Mouse (Mus musculus) forebrain, embryonic 14.5 days (tissue): ENCODE data around the gene Dpf3. TPM values are rescaled to one million over a fixed set of nuclear protein-coding genes. Genes with fewer than 3 reads are reported as not detected.

Source experiments
- ATAC-seq: fragments of 200-750 bp; cut with Nextera tagmentation; 2 replicates; pipeline ENCODE4 v1.8.0; 2017; ENCODE audit warnings: mild to moderate bottlenecking, moderate library complexity
- DNase-seq: peaks from one replicate; pipeline ENCODE4 v3.0.0-alpha.2; 2015; ENCODE audit warnings: low spot score
- H3K27ac ChIP-seq: fragments of 300-500 bp; sonication (generic); 2 replicates; pipeline ENCODE4 v1.5.1; 2014; ENCODE audit warnings: low read depth, mild to moderate bottlenecking, control low read depth, low read length, moderate library complexity
- H3K27me3 ChIP-seq: fragments of 300-500 bp; sonication (generic); replicated peaks from 2 replicates; pipeline ENCODE4 v1.6.1; 2014; ENCODE audit warnings: low read length, control low read depth, mixed read lengths; ENCODE audit not compliant: control insufficient read depth, insufficient read depth
- H3K36me3 ChIP-seq: fragments of 300-500 bp; sonication (generic); 2 replicates; pipeline ENCODE4 v1.6.1; 2014; ENCODE audit warnings: low read length, control low read depth; ENCODE audit not compliant: control insufficient read depth, insufficient read depth
- H3K4me1 ChIP-seq: fragments of 300-500 bp; sonication (generic); 2 replicates; pipeline ENCODE4 v1.6.1; 2014; ENCODE audit warnings: antibody characterized with exemption, low read length, control low read depth; ENCODE audit not compliant: control insufficient read depth, insufficient read depth
- H3K4me2 ChIP-seq: fragments of 300-500 bp; sonication (generic); 2 replicates; pipeline ENCODE4 v1.6.1; 2014; ENCODE audit warnings: mild to moderate bottlenecking, control low read depth, low read length
- H3K4me3 ChIP-seq: fragments of 300-500 bp; sonication (generic); 2 replicates; pipeline ENCODE4 v1.5.1; 2014; ENCODE audit warnings: low read depth, low read length, control low read depth
- H3K9ac ChIP-seq: fragments of 300-500 bp; sonication (generic); 2 replicates; pipeline ENCODE4 v1.6.1; 2014; ENCODE audit warnings: mild to moderate bottlenecking, low read length, control low read depth, moderate library complexity
- H3K9me3 ChIP-seq: fragments of 300-500 bp; sonication (generic); replicated peaks from 2 replicates; pipeline ENCODE4 v1.6.1; 2016; ENCODE audit warnings: low read length, control low read depth, mixed read lengths; ENCODE audit not compliant: control insufficient read depth
- WGBS: fragments of 180-500 bp; shearing (Covaris S2); extraction: QIAGEN DNeasy Blood & Tissue Kit; methylation state at CpG from one replicate; pipeline ENCODE4 v1.1.7; 2014; 5-methylcytosine and 5-hydroxymethylcytosine counted together
- polyA plus RNA-seq: library from polyadenylated mRNA; unstranded; fragments of >200 nt; fragmentation: Nextera tagmentation; extraction: Ambion mirVana; gene quantifications from 2 replicates; pipeline ENCODE4 v1.2.1, GENCODE M21; 2014

Gene Dpf3
- polyA plus RNA-seq, 1 experiment from 2014 or later, result 7.8 TPM

GRCm38 (mm10) chr12:83524329-83524728 lies 36.8 kb upstream of the Dpf3 start:
- H3K4me1 ChIP-seq, result peaks cover 10% of the 10 kb centered on the region
- peaks cover 10% of the 10 kb centered on the region for H3K36me3 ChIP-seq
- H3K9ac ChIP-seq, result no peak overlapping the region
- WGBS, result 84% methylated on average over 5 of the region's 5 CpGs
- no peaks in the 10 kb centered on the region for H3K27me3 ChIP-seq
- no peaks in the 10 kb centered on the region for H3K9me3 ChIP-seq
- H3K4me2 ChIP-seq, result no peak overlapping the region
- no peak for ATAC-seq
- DNase-seq, result no peak
- no peak overlapping the region for H3K27ac ChIP-seq
- H3K4me3 ChIP-seq, result no peak overlapping the region

GRCm38 (mm10) chr12:83523892-83524291 lies 36.4 kb upstream of the Dpf3 start:
- H3K9me3 ChIP-seq, result no peaks in the 10 kb centered on the region
- no peak overlapping the region for H3K4me2 ChIP-seq
- no peaks in the 10 kb centered on the region for H3K27me3 ChIP-seq
- H3K27ac ChIP-seq, result no peak overlapping the region
- ATAC-seq, result no peak
- 73% methylated on average over 4 of the region's 4 CpGs for WGBS
- peaks cover 10% of the 10 kb centered on the region for H3K4me1 ChIP-seq
- peaks cover 10% of the 10 kb centered on the region for H3K36me3 ChIP-seq
- H3K4me3 ChIP-seq, result no peak overlapping the region
- H3K9ac ChIP-seq, result no peak overlapping the region
- DNase-seq, result no peak

- WGBS, result 87% methylated on average over 6 of the region's 6 CpGs
- no peaks in the 10 kb centered on the region for H3K9me3 ChIP-seq
- H3K4me3 ChIP-seq, result no peak overlapping the region
- no peak for ATAC-seq
- H3K4me1 ChIP-seq, result peaks cover 10% of the 10 kb centered on the region
- no peaks in the 10 kb centered on the region for H3K27me3 ChIP-seq
- H3K27ac ChIP-seq, result no peak overlapping the region
- DNase-seq, result no peak
- H3K4me2 ChIP-seq, result no peak overlapping the region
- peaks cover 10% of the 10 kb centered on the region for H3K36me3 ChIP-seq
- no peak overlapping the region for H3K9ac ChIP-seq
Observed at GRCm38 (mm10) chr12:83523056-83523455, 35.5 kb upstream of the Dpf3 start.

- Histone ChIP-seq H3K27me3 (no peaks in the 10 kb centered on the region), H3K4me3 (peak overlapping the region; percentile 65), H3K27ac (no peak overlapping the region), H3K36me3 (no peaks in the 10 kb centered on the region; the same call in 1 of the 2 replicates), H3K4me2 (peak overlapping the region; percentile 73), H3K4me1 (peaks cover 10% of the 10 kb centered on the region), H3K9ac (peak overlapping the region; percentile 75), H3K9me3 (no peaks in the 10 kb centered on the region)
- 47% methylated on average over 8 of the region's 8 CpGs for WGBS
- DNase-seq (no peak), ATAC-seq (no peak)
Observed at GRCm38 (mm10) chr12:83521083-83521482, 33.6 kb upstream of the Dpf3 start.

GRCm38 (mm10) chr12:83520311-83520890 lies 32.9 kb upstream of the Dpf3 start, which contains the start of gene Dcaf4:
Dcaf4 (plus strand) TSS chr12:83520466.
- H3K27ac ChIP-seq, result peak within 1 kb of the TSS; percentile 75
- ATAC-seq, result peak; percentile 99
- H3K4me2 ChIP-seq, result peak within 1 kb of the TSS; percentile 73
- peaks cover 10% of the 10 kb centered on the region for H3K4me1 ChIP-seq
- H3K36me3 ChIP-seq, result no peaks in the 10 kb centered on the region
- H3K9me3 ChIP-seq, result no peaks in the 10 kb centered on the region
- peak within 1 kb of the TSS; percentile 65 for H3K4me3 ChIP-seq
- H3K9ac ChIP-seq, result peak within 1 kb of the TSS; percentile 75
- peak; percentile 98 for DNase-seq
- under 1% methylated on average over 32 of the region's 32 CpGs for WGBS
- H3K27me3 ChIP-seq, result no peaks in the 10 kb centered on the region

- ATAC-seq, result no peak
- Histone ChIP-seq H3K27ac (no peak overlapping the region), H3K9me3 (no peaks in the 10 kb centered on the region), H3K27me3 (no peaks in the 10 kb centered on the region), H3K4me3 (no peak overlapping the region), H3K4me2 (no peak overlapping the region), H3K4me1 (peaks cover 20% of the 10 kb centered on the region), H3K36me3 (no peaks in the 10 kb centered on the region), H3K9ac (no peak overlapping the region)
- 93% methylated on average over 3 of the region's 3 CpGs for WGBS
- DNase-seq, result no peak
Observed at GRCm38 (mm10) chr12:83517580-83517979, 30.1 kb upstream of the Dpf3 start.

GRCm38 (mm10) chr12:83514216-83514615 lies 26.7 kb upstream of the Dpf3 start:
- Histone ChIP-seq H3K27me3 (no peaks in the 10 kb centered on the region), H3K9ac (no peak overlapping the region), H3K36me3 (no peaks in the 10 kb centered on the region), H3K27ac (peak overlapping the region; percentile 3; the same call in 1 of the 2 replicates), H3K4me2 (no peak overlapping the region), H3K4me3 (no peak overlapping the region), H3K9me3 (no peaks in the 10 kb centered on the region), H3K4me1 (peaks cover 15% of the 10 kb centered on the region)
- 13% methylated on average over 4 of the region's 4 CpGs for WGBS
- ATAC-seq (peak; percentile 43), DNase-seq (peak; percentile 76)

- Histone ChIP-seq H3K4me1 (peaks cover 15% of the 10 kb centered on the region), H3K27me3 (no peaks in the 10 kb centered on the region), H3K36me3 (no peaks in the 10 kb centered on the region), H3K9me3 (no peaks in the 10 kb centered on the region), H3K9ac (no peak overlapping the region), H3K4me3 (no peak overlapping the region), H3K27ac (peak overlapping the region; percentile 78), H3K4me2 (no peak overlapping the region)
- 9% methylated on average over 5 of the region's 5 CpGs for whole genome bisulfite sequencing
- DNase-seq (peak; percentile 88), ATAC-seq (peak; percentile 73)
Observed at GRCm38 (mm10) chr12:83513185-83513584, 25.7 kb upstream of the Dpf3 start.

- no peaks in the 10 kb centered on the region for H3K9me3 ChIP-seq
- ATAC-seq (peak; percentile 79), DNase-seq (peak; percentile 80)
- H3K9ac ChIP-seq, result no peak overlapping the region
- WGBS, result 11% methylated on average over 4 of the region's 4 CpGs
- no peak overlapping the region for H3K4me3 ChIP-seq
- no peaks in the 10 kb centered on the region for H3K36me3 ChIP-seq
- H3K27me3 ChIP-seq, result no peaks in the 10 kb centered on the region
- H3K27ac ChIP-seq, result peak overlapping the region; percentile 78
- no peak overlapping the region for H3K4me2 ChIP-seq
- peaks cover 15% of the 10 kb centered on the region for H3K4me1 ChIP-seq
Observed at GRCm38 (mm10) chr12:83512783-83513182, 25.3 kb upstream of the Dpf3 start.
